Mouse (Mus musculus): ENCODE measurements around the gene Rspry1. TPM values are rescaled to one million over a fixed set of nuclear protein-coding genes. Genes with fewer than 3 reads are reported as not detected.
A peak's percentile ranks its signal among the peaks of the same experiment; 100 is the strongest.

Gene Rspry1
- polyA plus RNA-seq (2016; fragmentation: Nextera tagmentation; extraction: Ambion mirVana): 25.4 and 26.0 TPM in 2 replicates

GRCm38 (mm10) chr8:94601607-94602385, at the start of gene Rspry1, which contains the start of gene Fam192a:
Gene Rspry1 (plus strand): TSS chr8:94601937.
Gene Fam192a (minus strand): TSS chr8:94601997.
- Histone ChIP-seq H3K4me1 (replicated peaks) (peaks cover 8% of the 10 kb centered on the region), H3K36me3 (0 out of 2 replicates have a peak, but pooled peaks cover under 1% of the 10 kb centered on the region), H3K9ac (peak within 1 kb of the TSS; percentile 96), H3K27ac (ENCODE audit: poor library complexity, severe bottlenecking) (peak within 1 kb of the TSS; percentile 90), H3K27me3 (replicated peaks) (no peaks in the 10 kb centered on the region), H3K4me2 (peak within 1 kb of the TSS; percentile 86), H3K4me3 (peak within 1 kb of the TSS; percentile 88), H3K9me3 (replicated peaks) (no peaks in the 10 kb centered on the region)
- 0% methylated on average over 54 of the region's 55 CpGs for WGBS
- peak; percentile 100 for ATAC-seq (ENCODE audit: insufficient number of reproducible peaks, low FRiP score)

- no peaks in the 10 kb centered on the region for H3K9me3 ChIP-seq (replicated peaks)
- H3K4me1 ChIP-seq (replicated peaks): peaks cover 22% of the 10 kb centered on the region
- WGBS: 72% methylated on average over 2 of the region's 2 CpGs
- H3K4me2 ChIP-seq: no peak overlapping the region
- no peak overlapping the region for H3K9ac ChIP-seq
- H3K27me3 ChIP-seq (replicated peaks): no peaks in the 10 kb centered on the region
- no peaks in the 10 kb centered on the region for H3K36me3 ChIP-seq
- H3K4me3 ChIP-seq: no peak overlapping the region
- no peak overlapping the region for H3K27ac ChIP-seq (ENCODE audit: poor library complexity, severe bottlenecking)
- ATAC-seq (ENCODE audit: insufficient number of reproducible peaks, low FRiP score): no peak
Measured at GRCm38 (mm10) chr8:94552696-94553095, 49.0 kb upstream of the Rspry1 start.

- 0 out of 2 replicates have a peak, but pooled peaks cover 2% of the 10 kb centered on the region for H3K4me1 ChIP-seq (replicated peaks)
- no peaks in the 10 kb centered on the region for H3K36me3 ChIP-seq
- WGBS: 58% methylated on average over 3 of the region's 3 CpGs
- H3K27ac ChIP-seq (ENCODE audit: poor library complexity, severe bottlenecking): no peak overlapping the region
- no peak overlapping the region for H3K4me2 ChIP-seq
- H3K9ac ChIP-seq: no peak overlapping the region
- ATAC-seq (ENCODE audit: insufficient number of reproducible peaks, low FRiP score): no peak
- H3K9me3 ChIP-seq (replicated peaks): no peaks in the 10 kb centered on the region
- 0 out of 2 replicates have a peak, but pooled peaks cover 2% of the 10 kb centered on the region for H3K27me3 ChIP-seq (replicated peaks)
- no peak overlapping the region for H3K4me3 ChIP-seq
Measured at GRCm38 (mm10) chr8:94557281-94557680, 44.5 kb upstream of the Rspry1 start.

- Histone ChIP-seq H3K9me3 (replicated peaks) (no peaks in the 10 kb centered on the region), H3K9ac (no peak overlapping the region), H3K27me3 (replicated peaks) (peaks cover 11% of the 10 kb centered on the region; the same call in 1 of the 2 replicates), H3K4me1 (replicated peaks) (0 out of 2 replicates have a peak, but pooled peaks cover 2% of the 10 kb centered on the region), H3K4me3 (no peak overlapping the region), H3K36me3 (no peaks in the 10 kb centered on the region), H3K27ac (ENCODE audit: poor library complexity, severe bottlenecking) (no peak overlapping the region), H3K4me2 (no peak overlapping the region)
- ATAC-seq (ENCODE audit: insufficient number of reproducible peaks, low FRiP score): no peak
- WGBS: 58% methylated on average over 5 of the region's 5 CpGs
Measured at GRCm38 (mm10) chr8:94561256-94561655, 40.5 kb upstream of the Rspry1 start.

- Histone ChIP-seq H3K4me1 (replicated peaks) (no peaks in the 10 kb centered on the region), H3K4me2 (no peak overlapping the region), H3K36me3 (no peaks in the 10 kb centered on the region), H3K27ac (ENCODE audit: poor library complexity, severe bottlenecking) (no peak overlapping the region), H3K27me3 (replicated peaks) (peaks cover 11% of the 10 kb centered on the region; the same call in 1 of the 2 replicates), H3K9ac (no peak overlapping the region), H3K4me3 (no peak overlapping the region), H3K9me3 (replicated peaks) (no peaks in the 10 kb centered on the region)
- ATAC-seq (ENCODE audit: insufficient number of reproducible peaks, low FRiP score): no peak
Measured at GRCm38 (mm10) chr8:94564421-94564820, 37.3 kb upstream of the Rspry1 start.

- no peaks in the 10 kb centered on the region for H3K9me3 ChIP-seq (replicated peaks)
- no peaks in the 10 kb centered on the region for H3K4me1 ChIP-seq (replicated peaks)
- H3K4me2 ChIP-seq: no peak overlapping the region
- no peak overlapping the region for H3K27ac ChIP-seq (ENCODE audit: poor library complexity, severe bottlenecking)
- no peak overlapping the region for H3K4me3 ChIP-seq
- ATAC-seq (ENCODE audit: insufficient number of reproducible peaks, low FRiP score): no peak
- peaks cover 11% of the 10 kb centered on the region; the same call in 1 of the 2 replicates for H3K27me3 ChIP-seq (replicated peaks)
- no peak overlapping the region for H3K9ac ChIP-seq
- 64% methylated on average over 6 of the region's 6 CpGs for WGBS
- no peaks in the 10 kb centered on the region for H3K36me3 ChIP-seq
Measured at GRCm38 (mm10) chr8:94566033-94566432, 35.7 kb upstream of the Rspry1 start.

GRCm38 (mm10) chr8:94566446-94567158, 35.1 kb upstream of the Rspry1 start:
- no peak overlapping the region for H3K4me2 ChIP-seq
- H3K9me3 ChIP-seq (replicated peaks): no peaks in the 10 kb centered on the region
- 66% methylated on average over 15 of the region's 15 CpGs for WGBS
- H3K27ac ChIP-seq (ENCODE audit: poor library complexity, severe bottlenecking): no peak overlapping the region
- no peaks in the 10 kb centered on the region for H3K4me1 ChIP-seq (replicated peaks)
- H3K4me3 ChIP-seq: no peak overlapping the region
- H3K36me3 ChIP-seq: no peaks in the 10 kb centered on the region
- H3K27me3 ChIP-seq (replicated peaks): peaks cover 11% of the 10 kb centered on the region; the same call in 1 of the 2 replicates
- no peak for ATAC-seq (ENCODE audit: insufficient number of reproducible peaks, low FRiP score)
- no peak overlapping the region for H3K9ac ChIP-seq

- 0 out of 2 replicates have a peak, but pooled peaks cover 4% of the 10 kb centered on the region for H3K36me3 ChIP-seq
- no peak overlapping the region for H3K9ac ChIP-seq
- H3K9me3 ChIP-seq (replicated peaks): no peaks in the 10 kb centered on the region
- no peak overlapping the region for H3K27ac ChIP-seq (ENCODE audit: poor library complexity, severe bottlenecking)
- no peak for ATAC-seq (ENCODE audit: insufficient number of reproducible peaks, low FRiP score)
- 72% methylated on average over 8 of the region's 8 CpGs for WGBS
- peaks cover 8% of the 10 kb centered on the region; the same call in 1 of the 2 replicates for H3K27me3 ChIP-seq (replicated peaks)
- H3K4me3 ChIP-seq: no peak overlapping the region
- no peaks in the 10 kb centered on the region for H3K4me1 ChIP-seq (replicated peaks)
- no peak overlapping the region for H3K4me2 ChIP-seq
Measured at GRCm38 (mm10) chr8:94567159-94567849, 34.4 kb upstream of the Rspry1 start.

- Histone ChIP-seq H3K4me1 (replicated peaks) (no peaks in the 10 kb centered on the region), H3K36me3 (0 out of 2 replicates have a peak, but pooled peaks cover 4% of the 10 kb centered on the region), H3K4me2 (no peak overlapping the region), H3K27ac (ENCODE audit: poor library complexity, severe bottlenecking) (no peak overlapping the region), H3K4me3 (no peak overlapping the region), H3K27me3 (replicated peaks) (no peaks in the 10 kb centered on the region; the same call in 1 of the 2 replicates), H3K9me3 (replicated peaks) (no peaks in the 10 kb centered on the region), H3K9ac (no peak overlapping the region)
- WGBS: 80% methylated on average over 8 of the region's 8 CpGs
- ATAC-seq (ENCODE audit: insufficient number of reproducible peaks, low FRiP score): no peak
Measured at GRCm38 (mm10) chr8:94568098-94568497, 33.6 kb upstream of the Rspry1 start.

GRCm38 (mm10) chr8:94569419-94569818, 32.3 kb upstream of the Rspry1 start:
- no peaks in the 10 kb centered on the region for H3K9me3 ChIP-seq (replicated peaks)
- no peak for ATAC-seq (ENCODE audit: insufficient number of reproducible peaks, low FRiP score)
- H3K4me1 ChIP-seq (replicated peaks): no peaks in the 10 kb centered on the region
- H3K27ac ChIP-seq (ENCODE audit: poor library complexity, severe bottlenecking): no peak overlapping the region
- 47% methylated on average over 1 of the region's 1 CpGs for WGBS
- no peaks in the 10 kb centered on the region for H3K27me3 ChIP-seq (replicated peaks)
- H3K36me3 ChIP-seq: peaks cover 15% of the 10 kb centered on the region
- no peak overlapping the region for H3K4me2 ChIP-seq
- no peak overlapping the region for H3K4me3 ChIP-seq
- no peak overlapping the region for H3K9ac ChIP-seq

- 68% methylated on average over 2 of the region's 2 CpGs for WGBS
- H3K27ac ChIP-seq (ENCODE audit: poor library complexity, severe bottlenecking): no peak overlapping the region
Measured at GRCm38 (mm10) chr8:94571896-94572295, 29.8 kb upstream of the Rspry1 start.

More at GRCm38 (mm10) chr8:94571896-94572295, 29.8 kb upstream of the Rspry1 start:
- Histone ChIP-seq H3K36me3 (peaks cover 40% of the 10 kb centered on the region), H3K9ac (no peak overlapping the region), H3K9me3 (replicated peaks) (no peaks in the 10 kb centered on the region), H3K4me3 (no peak overlapping the region), H3K27me3 (replicated peaks) (no peaks in the 10 kb centered on the region), H3K4me2 (no peak overlapping the region), H3K4me1 (replicated peaks) (no peaks in the 10 kb centered on the region)
- no peak for ATAC-seq (ENCODE audit: insufficient number of reproducible peaks, low FRiP score)

All from heart, embryonic 12.5 days (tissue).